Mouse (Mus musculus) MEL (cell line): ENCODE measurements around the gene Apoa5. TPM values are rescaled to one million over a fixed set of nuclear protein-coding genes. Genes with fewer than 3 reads are reported as not detected.
"Not testable (repeated sequence)": the region's sequence is repeated elsewhere in the genome, so short reads cannot be mapped to it uniquely, and the experiment has no call there.

Experiments
- DNase-seq: peaks from one replicate; pipeline ENCODE4 v3.0.0; 2011; ENCODE audit warnings: low read depth, low spot score
- H3K27ac ChIP-seq: 2 replicates; pipeline ENCODE4 v1.5.1; 2012; ENCODE audit warnings: low read depth, mild to moderate bottlenecking, control low read depth, low read length, moderate library complexity; ENCODE audit not compliant: control insufficient read depth
- H3K27me3 ChIP-seq, 2 experiments: fragments of 150-350 bp in 1 of 2; sonication (generic) in 1 of 2; 2 replicates each; pipeline ENCODE4 v1.6.1; 2012; ENCODE audit warnings: low read length in 2 of 2, mild to moderate bottlenecking in 2 of 2, improper control_type of control experiment in 1 of 2, moderate library complexity in 1 of 2; ENCODE audit not compliant: insufficient read depth in 2 of 2, control insufficient read depth in 1 of 2
- H3K36me3 ChIP-seq, 2 experiments: 2 replicates each; pipeline ENCODE4 v1.6.1; 2012 to 2014; ENCODE audit warnings: low read length in 2 of 2, improper control_type of control experiment in 1 of 2, inconsistent platforms in 1 of 2, mild to moderate bottlenecking in 1 of 2; ENCODE audit not compliant: insufficient read depth in 2 of 2, control insufficient read depth in 1 of 2
- H3K4me1 ChIP-seq, 2 experiments: fragments of 150-350 bp in 1 of 2; sonication (generic) in 1 of 2; 2 replicates each; pipeline ENCODE4 v1.6.1; 2012; ENCODE audit warnings: low read length in 2 of 2, improper control_type of control experiment in 1 of 2, mild to moderate bottlenecking in 1 of 2; ENCODE audit not compliant: insufficient read depth in 2 of 2, control insufficient read depth in 1 of 2
- H3K4me3 ChIP-seq, 2 experiments: fragments of 150-350 bp in 1 of 2; sonication (generic) in 1 of 2; 2 replicates each; pipeline ENCODE4 v1.5.1; 2012; ENCODE audit warnings: low read depth in 2 of 2, low read length in 2 of 2, mild to moderate bottlenecking in 2 of 2, moderate library complexity in 2 of 2, control low read depth in 1 of 2, improper control_type of control experiment in 1 of 2; ENCODE audit not compliant: control insufficient read depth in 1 of 2, insufficient read depth in 1 of 2
- H3K79me2 ChIP-seq: 2 replicates; pipeline ENCODE4 v1.6.1; 2012; ENCODE audit warnings: mild to moderate bottlenecking, low read length, moderate library complexity; ENCODE audit not compliant: control insufficient read depth, poor library complexity, insufficient read depth
- H3K9ac ChIP-seq: 2 replicates; pipeline ENCODE4 v1.6.1; 2012; ENCODE audit warnings: low read depth, mild to moderate bottlenecking, control low read depth, low read length, moderate library complexity; ENCODE audit not compliant: control insufficient read depth, poor library complexity, severe bottlenecking
- H3K9me3 ChIP-seq: fragments of 150-350 bp; sonication (generic); replicated peaks from 2 replicates; pipeline ENCODE4 v1.6.1; 2012; ENCODE audit warnings: mild to moderate bottlenecking, low read length, improper control_type of control experiment, moderate library complexity; ENCODE audit not compliant: insufficient read depth
- CHD1 ChIP-seq: IDR thresholded peaks from 2 replicates; pipeline ENCODE4 v1.6.1; 2012; ENCODE audit warnings: low read depth, mild to moderate bottlenecking, inconsistent platforms, low read length, improper control_type of control experiment
- CTCF ChIP-seq, 3 experiments: IDR thresholded peaks in 2 of 3; conservative IDR thresholded peaks in 1 of 3; 2 replicates each; pipeline ENCODE4 v1.5.1; 2011 to 2012; ENCODE audit warnings: low read length in 3 of 3, low read depth in 2 of 3, mild to moderate bottlenecking in 2 of 3, improper control_type of control experiment in 1 of 3, inconsistent platforms in 1 of 3, mixed read lengths in 1 of 3, moderate library complexity in 1 of 3; ENCODE audit not compliant: control insufficient read depth in 1 of 3, insufficient read depth in 1 of 3, poor library complexity in 1 of 3, severe bottlenecking in 1 of 3
- MEF2A ChIP-seq: IDR thresholded peaks from 2 replicates; pipeline ENCODE4 v1.6.1; 2014; ENCODE audit warnings: low read depth, mild to moderate bottlenecking, inconsistent platforms, low read length, improper control_type of control experiment; ENCODE audit not compliant: poor library complexity, insufficient replicate concordance, severe bottlenecking; ENCODE audit errors: extremely low read depth
- NRF1 ChIP-seq: IDR thresholded peaks from 2 replicates; pipeline ENCODE4 v1.6.1; 2014; ENCODE audit warnings: low read depth, mild to moderate bottlenecking, inconsistent platforms, low read length, improper control_type of control experiment, moderate library complexity; ENCODE audit not compliant: poor library complexity, insufficient read depth, severe bottlenecking
- POLR2A ChIP-seq, 2 experiments: IDR thresholded peaks; 2 replicates each; pipeline ENCODE4 v1.6.1; 2011 to 2012; ENCODE audit warnings: low read length in 2 of 2, mild to moderate bottlenecking in 2 of 2, control low read depth in 1 of 2, improper control_type of control experiment in 1 of 2, low read depth in 1 of 2, moderate library complexity in 1 of 2; ENCODE audit not compliant: control insufficient read depth in 1 of 2, insufficient read depth in 1 of 2, poor library complexity in 1 of 2
- RAD21 ChIP-seq: IDR thresholded peaks from 2 replicates; pipeline ENCODE4 v1.6.1; 2011; ENCODE audit warnings: mild to moderate bottlenecking, low read depth, low read length, improper control_type of control experiment
- ZC3H11A ChIP-seq: IDR thresholded peaks from 2 replicates; pipeline ENCODE4 v1.6.1; 2012; ENCODE audit warnings: low read depth, mild to moderate bottlenecking, inconsistent platforms, low read length, improper control_type of control experiment
- ZKSCAN1 ChIP-seq: IDR thresholded peaks from 2 replicates; pipeline ENCODE4 v1.6.1; 2012; ENCODE audit warnings: low read depth, mild to moderate bottlenecking, inconsistent platforms, low read length, improper control_type of control experiment, moderate library complexity
- polyA plus RNA-seq, 2 experiments: library from polyadenylated mRNA; stranded (reverse) in 1 of 2; unstranded in 1 of 2; fragments of >175 nt in 1 of 2; fragments of >200 nt in 1 of 2; gene quantifications; 2 replicates each; pipeline versions ENCODE4 v1.2.1 to v1.2.4; 2012; ENCODE audit warnings: low replicate concordance in 2 of 2, low read depth in 1 of 2; ENCODE audit not compliant: insufficient read length in 2 of 2, insufficient read depth in 1 of 2, missing spikeins in 1 of 2
- total RNA-seq: library from RNA; depleted of rRNA; stranded (reverse); fragments of 300-350 nt; gene quantifications from 2 replicates; pipeline ENCODE4 v1.2.3, GENCODE M21; 2012; rRNA removed

Apoa5 gene
- total and polyA plus RNA-seq, 3 experiments = 0.04 TPM; not detected in 2

- no peaks in the 10 kb centered on the region for H3K79me2 ChIP-seq
- no peak overlapping the region for H3K9ac ChIP-seq
- no peak overlapping the region for H3K27ac ChIP-seq
- H3K27me3 ChIP-seq = peaks cover 4 to 11% of the 10 kb centered on the region in 2 experiments
- H3K9me3 ChIP-seq = no peaks in the 10 kb centered on the region
- DNase-seq = no peak
- H3K4me3 ChIP-seq = no peak overlapping the region
- no peak for TF ChIP-seq CHD1
- TF ChIP-seq CTCF (IDR thresholded peaks at IDR 0.05 in 2 of 3, conservative IDR thresholded peaks at IDR 0.05 in 1 of 3; ENCODE audit: control insufficient read depth in 1 of 3, insufficient read depth in 1 of 3, low read depth in 2 of 3, low read length in 3 of 3, poor library complexity in 1 of 3, severe bottlenecking in 1 of 3) = peak; percentile 33 to 60 (median 34); a peak in 5 of 6 replicates
- peak; percentile 17 for TF ChIP-seq RAD21
- H3K36me3 ChIP-seq = no peaks in the 10 kb centered on the region
- H3K4me1 ChIP-seq = no peaks in the 10 kb centered on the region
These were observed 49.5 kb downstream of the Apoa5 start for GRCm38 (mm10) chr9:46317957-46318356.

- not testable (repeated sequence) for H3K4me1 ChIP-seq, H3K9me3 ChIP-seq, H3K79me2 ChIP-seq, H3K27ac ChIP-seq, H3K9ac ChIP-seq, H3K36me3 ChIP-seq, H3K4me3 ChIP-seq, DNase-seq
- H3K27me3 ChIP-seq = peaks cover 17 to 21% of the 10 kb centered on the region in 2 experiments
These were observed 51.5 kb downstream of the Apoa5 start, which contains the start of gene 4931429L15Rik for GRCm38 (mm10) chr9:46319886-46320285. Gene 4931429L15Rik (minus strand): TSS chr9:46319986.

- no peak for DNase-seq
These were observed 52.0 kb downstream of the Apoa5 start for GRCm38 (mm10) chr9:46320461-46320860.

More at GRCm38 (mm10) chr9:46320461-46320860, 52.0 kb downstream of the Apoa5 start:
- H3K27ac ChIP-seq = no peak overlapping the region
- H3K79me2 ChIP-seq = no peaks in the 10 kb centered on the region
- H3K36me3 ChIP-seq = no peaks in the 10 kb centered on the region
- H3K27me3 ChIP-seq = peaks cover 18 to 24% of the 10 kb centered on the region in 2 experiments
- no peaks in the 10 kb centered on the region for H3K9me3 ChIP-seq
- no peak overlapping the region for H3K9ac ChIP-seq
- no peak for TF ChIP-seq ZKSCAN1
- no peak for TF ChIP-seq ZC3H11A
- TF ChIP-seq MEF2A = no peak
- no peak for TF ChIP-seq POLR2A (IDR thresholded peaks at IDR 0.05; ENCODE audit: control insufficient read depth in 1 of 2, insufficient read depth in 1 of 2, low read depth in 1 of 2, low read length in 2 of 2, poor library complexity in 1 of 2)
- TF ChIP-seq CTCF (IDR thresholded peaks at IDR 0.05 in 2 of 3, conservative IDR thresholded peaks at IDR 0.05 in 1 of 3; ENCODE audit: control insufficient read depth in 1 of 3, insufficient read depth in 1 of 3, low read depth in 2 of 3, low read length in 3 of 3, poor library complexity in 1 of 3, severe bottlenecking in 1 of 3) = no peak
- no peak for TF ChIP-seq NRF1
- H3K4me3 ChIP-seq = no peak overlapping the region
- H3K4me1 ChIP-seq = no peaks in the 10 kb centered on the region

Other genes starting within 250 kb of the Apoa5 start
- 1.8 and 4.0 TPM in 2 replicates for gene Apoa1, start 40.1 kb upstream of the Apoa5 start, total RNA-seq
- gene Apoa1, start 40.1 kb upstream of the Apoa5 start, polyA plus RNA-seq = 10 to 100 TPM in 1 of 2 experiments, not detected in 1; 16.1 TPM
- gene Apoc3, start 33.0 kb upstream of the Apoa5 start, total RNA-seq = not detected in 2 replicates
- gene Apoc3, start 33.0 kb upstream of the Apoa5 start, polyA plus RNA-seq = not detected
- gene Apoa4, start 27.9 kb upstream of the Apoa5 start, total RNA-seq = not detected in 2 replicates
- not detected for gene Apoa4, start 27.9 kb upstream of the Apoa5 start, polyA plus RNA-seq
- 87.0 and 99.7 TPM in 2 replicates for gene Zpr1, start 4.4 kb downstream of the Apoa5 start, total RNA-seq
- 100 to 1,000 TPM in 1 of 2 experiments, not detected in 1; 171 TPM for gene Zpr1, start 4.4 kb downstream of the Apoa5 start, polyA plus RNA-seq
- 13.5 and 13.9 TPM in 2 replicates for gene Bud13, start 14.4 kb downstream of the Apoa5 start, total RNA-seq
- 10 to 100 TPM in 1 of 2 experiments, not detected in 1; 26.3 TPM for gene Bud13, start 14.4 kb downstream of the Apoa5 start, polyA plus RNA-seq
- not detected in 2 replicates for gene 4931429L15Rik, start 51.4 kb downstream of the Apoa5 start, total RNA-seq
- gene 4931429L15Rik, start 51.4 kb downstream of the Apoa5 start, polyA plus RNA-seq = not detected